Mouse (Mus musculus): ENCODE data around the gene Vamp4. TPM values are rescaled to one million over a fixed set of nuclear protein-coding genes. Genes with fewer than 3 reads are reported as not detected.

Vamp4 gene
- polyA plus RNA-seq, 1 experiment from 2014 or later = 79.5 TPM

DNA sequence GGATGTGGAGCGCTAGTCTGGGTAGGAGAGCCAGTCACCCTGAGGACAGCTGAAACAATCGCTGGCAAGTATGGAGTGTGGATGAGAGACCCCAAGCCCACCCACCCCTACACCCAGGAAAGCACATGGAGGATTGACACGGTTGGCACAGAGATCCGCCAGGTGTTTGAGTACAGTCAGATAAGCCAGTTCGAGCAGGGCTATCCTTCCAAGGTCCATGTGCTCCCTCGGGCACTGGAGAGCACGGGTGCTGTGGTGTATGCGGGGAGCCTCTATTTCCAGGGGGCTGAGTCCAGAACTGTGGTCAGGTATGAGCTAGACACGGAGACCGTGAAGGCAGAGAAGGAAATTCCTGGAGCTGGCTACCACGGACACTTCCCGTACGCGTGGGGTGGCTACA is 78.1 kb downstream of the Vamp4 start:
- H3K4me1 ChIP-seq (ENCODE audit: control insufficient read depth, insufficient read depth, low read length) = no peaks in the 10 kb centered on the region
- no peaks in the 10 kb centered on the region for H3K36me3 ChIP-seq (ENCODE audit: control insufficient read depth, insufficient read depth, low read length)
- ATAC-seq (ENCODE audit: low read depth) = no peak
- H3K4me2 ChIP-seq (ENCODE audit: low read depth, low read length) = no peak overlapping the region
- H3K4me3 ChIP-seq (ENCODE audit: low read depth, low read length) = no peak overlapping the region
- no peaks in the 10 kb centered on the region for H3K27me3 ChIP-seq (ENCODE audit: control insufficient read depth, insufficient read depth, low read length)
- no peak overlapping the region for H3K9ac ChIP-seq (replicated peaks; ENCODE audit: low read depth, low read length)
- 97% methylated on average over 14 of the region's 14 CpGs for WGBS
- no peaks in the 10 kb centered on the region for H3K9me3 ChIP-seq (ENCODE audit: control insufficient read depth, low read length)
- no peak overlapping the region for H3K27ac ChIP-seq (ENCODE audit: low read depth, low read length)

Other genes with a start within 250 kb of the Vamp4 start
- gene Dnm3, start 92.5 kb upstream of the Vamp4 start, polyA plus RNA-seq (2014; fragmentation: Nextera tagmentation; extraction: Ambion mirVana) = 74.9 and 94.2 TPM in 2 replicates
- 12.4 and 12.9 TPM in 2 replicates for gene Mettl13, start 22.0 kb upstream of the Vamp4 start, polyA plus RNA-seq (2014; fragmentation: Nextera tagmentation; extraction: Ambion mirVana)
- not detected in 2 replicates for gene Myoc, start 68.6 kb downstream of the Vamp4 start, polyA plus RNA-seq (2014; fragmentation: Nextera tagmentation; extraction: Ambion mirVana)
- not detected in 2 replicates for gene Myocos, start 87.7 kb downstream of the Vamp4 start, polyA plus RNA-seq (2014; fragmentation: Nextera tagmentation; extraction: Ambion mirVana)
- gene Prrc2c, start 170.0 kb downstream of the Vamp4 start, polyA plus RNA-seq (2014; fragmentation: Nextera tagmentation; extraction: Ambion mirVana) = 153 and 176 TPM in 2 replicates
- 0.33 TPM in 2 replicates for gene Fmo4, start 243.5 kb downstream of the Vamp4 start, polyA plus RNA-seq (2014; fragmentation: Nextera tagmentation; extraction: Ambion mirVana)